Mouse (Mus musculus): Measurements from ENCODE around the gene B830017H08Rik. TPM values are rescaled to one million over a fixed set of nuclear protein-coding genes. Genes with fewer than 3 reads are reported as not detected.

The B830017H08Rik gene
- polyA plus RNA-seq, 1 experiment from 2014 or later, result 4.9 TPM

DNA sequence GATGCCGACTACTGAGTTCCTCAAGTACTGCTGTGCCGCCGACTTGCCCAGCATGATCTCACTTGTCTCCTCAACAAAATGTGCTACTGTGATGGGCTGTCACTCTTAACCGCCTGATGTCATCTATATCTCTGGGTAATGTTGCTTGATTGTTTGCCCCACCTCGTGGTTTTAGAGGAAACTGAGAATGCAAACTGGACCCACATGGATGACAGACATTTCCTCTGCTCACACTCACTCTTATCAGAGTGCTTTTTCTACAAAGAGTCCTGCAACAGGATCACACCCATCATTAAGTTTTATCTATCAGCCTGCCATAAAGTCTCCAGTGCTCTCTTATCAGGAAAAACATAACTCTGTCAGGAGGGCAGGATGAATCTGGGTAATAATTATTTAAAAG lies 38.3 kb downstream of the B830017H08Rik start:
- Histone ChIP-seq H3K4me3 (no peak overlapping the region), H3K9ac (no peak overlapping the region), H3K4me2 (no peak overlapping the region), H3K4me1 (no peaks in the 10 kb centered on the region), H3K27ac (no peak overlapping the region), H3K27me3 (replicated peaks) (no peaks in the 10 kb centered on the region), H3K36me3 (replicated peaks) (peaks cover 9% of the 10 kb centered on the region; the same call in 1 of the 2 replicates), H3K9me3 (no peaks in the 10 kb centered on the region)
- 92% methylated on average over 5 of the region's 5 CpGs for WGBS
- ATAC-seq (replicated peaks), result no peak

DNA sequence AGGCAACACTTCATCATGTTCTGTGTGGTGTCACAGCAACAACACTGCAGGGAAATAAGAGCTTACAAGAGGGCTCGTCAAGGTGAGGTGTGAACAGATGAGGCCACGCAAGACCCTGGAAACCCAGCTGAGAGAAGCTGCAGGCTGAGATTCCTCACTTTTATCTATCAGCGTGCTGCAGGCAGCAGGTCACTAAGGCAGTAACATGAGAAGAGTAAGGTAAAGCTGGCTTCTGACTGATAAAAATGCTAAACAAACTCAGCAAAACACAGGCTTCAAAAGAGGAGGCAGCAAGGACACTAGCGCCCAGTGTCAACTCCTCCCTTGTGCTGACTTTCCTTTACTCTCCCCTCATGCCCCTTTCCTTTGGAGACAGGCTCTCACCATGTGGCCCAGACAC lies 40.1 kb downstream of the B830017H08Rik start:
- no peak overlapping the region for H3K9ac ChIP-seq
- no peak overlapping the region for H3K27ac ChIP-seq
- no peak overlapping the region for H3K4me3 ChIP-seq
- no peaks in the 10 kb centered on the region for H3K27me3 ChIP-seq (replicated peaks)
- ATAC-seq (replicated peaks), result no peak
- 81% methylated on average over 4 of the region's 4 CpGs for WGBS
- H3K9me3 ChIP-seq, result no peaks in the 10 kb centered on the region
- H3K4me2 ChIP-seq, result no peak overlapping the region
- H3K4me1 ChIP-seq, result no peaks in the 10 kb centered on the region
- peaks cover 9% of the 10 kb centered on the region; the same call in 1 of the 2 replicates for H3K36me3 ChIP-seq (replicated peaks)

DNA sequence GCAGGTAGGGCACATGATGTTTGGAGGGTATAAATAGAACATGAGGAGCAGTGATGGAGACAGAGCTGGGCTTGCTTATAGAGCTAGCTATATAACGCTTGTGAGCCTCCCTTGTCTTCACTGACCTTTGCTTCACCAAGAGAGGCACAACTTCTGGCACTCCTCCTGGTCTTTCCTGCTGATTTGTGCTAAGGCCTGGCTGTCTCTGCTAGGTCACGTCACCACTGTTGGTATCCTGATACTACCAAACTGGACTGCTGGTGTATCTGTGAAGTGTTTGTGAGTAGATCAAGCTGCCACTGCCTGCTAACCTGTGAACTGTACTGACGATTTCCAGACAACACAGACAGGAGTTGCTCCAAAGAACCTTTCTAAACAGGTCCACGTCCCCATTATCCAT lies 42.3 kb downstream of the B830017H08Rik start:
- no peak overlapping the region for H3K9ac ChIP-seq

DNA sequence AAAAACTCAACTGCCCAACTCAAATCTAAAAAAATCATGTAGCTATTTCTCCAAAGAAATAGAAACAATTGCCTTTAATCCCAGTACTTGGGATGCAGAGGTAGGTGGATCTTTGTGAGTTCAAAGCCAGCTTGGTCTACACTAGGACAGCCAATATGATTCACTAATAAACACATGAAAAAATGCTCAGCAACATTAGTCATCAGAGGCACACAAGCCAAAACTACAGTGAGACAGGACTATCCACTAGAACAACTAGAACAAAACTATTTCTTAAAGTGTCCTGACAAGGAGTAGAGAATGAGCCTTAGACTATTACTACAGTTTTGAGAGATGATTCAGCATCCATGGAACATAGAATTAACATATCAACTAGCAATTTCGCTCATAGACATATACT lies 43.2 kb downstream of the B830017H08Rik start:
- no peak overlapping the region for H3K4me3 ChIP-seq
- no peaks in the 10 kb centered on the region for H3K9me3 ChIP-seq
- no peak overlapping the region for H3K9ac ChIP-seq
- H3K36me3 ChIP-seq (replicated peaks), result peaks cover 9% of the 10 kb centered on the region; the same call in 1 of the 2 replicates
- ATAC-seq (replicated peaks), result no peak
- H3K4me2 ChIP-seq, result no peak overlapping the region
- 95% methylated on average over 1 of the region's 1 CpGs for WGBS
- no peaks in the 10 kb centered on the region for H3K27me3 ChIP-seq (replicated peaks)
- H3K4me1 ChIP-seq, result 0 out of 2 replicates have a peak, but pooled peaks cover 3% of the 10 kb centered on the region
- H3K27ac ChIP-seq, result no peak overlapping the region

More for the DNA sequence above, 42.3 kb downstream of the B830017H08Rik start:
- Histone ChIP-seq H3K27me3 (replicated peaks) (no peaks in the 10 kb centered on the region), H3K27ac (no peak overlapping the region), H3K4me3 (no peak overlapping the region), H3K4me2 (no peak overlapping the region), H3K4me1 (0 out of 2 replicates have a peak, but pooled peaks cover 3% of the 10 kb centered on the region), H3K9me3 (no peaks in the 10 kb centered on the region), H3K36me3 (replicated peaks) (peaks cover 9% of the 10 kb centered on the region; the same call in 1 of the 2 replicates)
- 89% methylated on average over 4 of the region's 4 CpGs for WGBS
- ATAC-seq (replicated peaks), result no peak

DNA sequence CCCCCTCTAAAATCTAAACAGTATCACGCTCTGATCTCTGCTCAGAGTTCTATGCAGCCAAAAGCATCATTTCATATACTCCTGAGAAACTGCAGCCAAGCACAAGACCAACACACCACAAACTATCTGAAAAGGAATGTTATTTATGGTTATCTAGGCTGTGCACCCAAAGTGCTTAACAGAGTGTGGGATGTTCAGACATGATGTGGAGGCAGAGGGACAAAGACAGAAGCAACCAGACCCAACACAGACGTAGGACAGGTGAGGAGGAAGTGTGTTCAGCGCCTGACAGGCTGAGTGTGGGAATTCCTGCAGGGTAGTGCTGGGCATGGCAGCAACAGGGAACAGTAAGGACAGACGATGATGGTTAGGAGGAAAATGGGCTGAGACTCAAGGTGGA lies 46.6 kb downstream of the B830017H08Rik start:
- 90% methylated on average over 4 of the region's 4 CpGs for WGBS
- H3K36me3 ChIP-seq (replicated peaks), result no peaks in the 10 kb centered on the region
- no peaks in the 10 kb centered on the region for H3K9me3 ChIP-seq
- H3K9ac ChIP-seq, result no peak overlapping the region
- H3K4me3 ChIP-seq, result no peak overlapping the region
- no peak for ATAC-seq (replicated peaks)
- H3K4me2 ChIP-seq, result no peak overlapping the region
- H3K4me1 ChIP-seq, result 0 out of 2 replicates have a peak, but pooled peaks cover 3% of the 10 kb centered on the region
- no peak overlapping the region for H3K27ac ChIP-seq
- H3K27me3 ChIP-seq (replicated peaks), result no peaks in the 10 kb centered on the region

DNA sequence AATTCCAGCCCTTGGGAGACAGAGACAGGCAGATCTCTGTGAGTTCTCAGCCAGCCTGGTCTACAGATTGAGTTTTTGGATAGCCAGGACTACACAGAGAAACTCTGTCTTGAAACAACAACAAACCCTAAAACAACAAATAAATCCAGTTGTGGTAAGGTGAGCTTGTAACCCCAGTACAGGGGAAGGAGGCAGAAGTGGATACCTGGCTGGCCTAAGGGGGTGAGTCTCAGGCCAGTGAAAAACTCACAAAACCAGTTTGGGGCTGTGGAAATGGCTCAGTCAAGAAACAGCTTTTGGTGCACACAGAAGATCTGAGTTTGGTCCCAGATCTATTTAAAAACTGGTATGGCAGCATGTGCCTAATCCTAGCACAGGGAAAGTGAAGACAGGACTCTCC lies 49.3 kb downstream of the B830017H08Rik start:
- Histone ChIP-seq H3K36me3 (replicated peaks) (no peaks in the 10 kb centered on the region), H3K27me3 (replicated peaks) (no peaks in the 10 kb centered on the region), H3K27ac (no peak overlapping the region), H3K9me3 (no peaks in the 10 kb centered on the region), H3K4me1 (peaks cover 13% of the 10 kb centered on the region), H3K4me2 (no peak overlapping the region), H3K4me3 (no peak overlapping the region), H3K9ac (no peak overlapping the region)
- no peak for ATAC-seq (replicated peaks)

DNA sequence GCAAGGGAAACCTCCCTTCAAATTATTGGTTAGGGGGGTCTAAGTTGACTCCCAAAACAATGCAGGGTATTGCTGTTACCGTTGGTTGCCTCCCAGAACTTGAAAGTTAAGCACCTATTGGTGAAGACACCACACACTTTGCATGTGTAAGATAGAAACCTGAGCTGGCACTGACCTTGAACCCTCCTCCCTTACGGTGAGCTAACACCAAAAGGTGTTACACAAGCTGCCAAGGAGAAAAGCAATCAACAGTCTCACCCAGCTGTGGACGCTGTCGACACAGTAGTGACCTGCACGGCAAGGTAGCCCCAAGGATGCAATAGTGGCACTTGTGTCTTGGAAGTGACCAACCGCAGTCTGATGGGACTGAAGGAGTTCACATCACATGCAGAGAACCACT lies 51.2 kb downstream of the B830017H08Rik start:
- no peak overlapping the region for H3K4me2 ChIP-seq
- WGBS, result 92% methylated on average over 6 of the region's 6 CpGs
- H3K36me3 ChIP-seq (replicated peaks), result no peaks in the 10 kb centered on the region
- no peak for ATAC-seq (replicated peaks)
- no peak overlapping the region for H3K27ac ChIP-seq
- no peak overlapping the region for H3K4me3 ChIP-seq
- H3K27me3 ChIP-seq (replicated peaks), result no peaks in the 10 kb centered on the region
- no peaks in the 10 kb centered on the region for H3K9me3 ChIP-seq
- no peak overlapping the region for H3K9ac ChIP-seq
- H3K4me1 ChIP-seq, result peaks cover 13% of the 10 kb centered on the region

Other genes with a start within 250 kb of the B830017H08Rik start
- gene Slc7a4, start 249.9 kb upstream of the B830017H08Rik start, polyA plus RNA-seq (2015; fragmentation: Nextera tagmentation; extraction: Ambion mirVana), result 38.7 and 42.7 TPM in 2 replicates
- 30.1 and 34.7 TPM in 2 replicates for gene Smpd4, start 213.8 kb upstream of the B830017H08Rik start, polyA plus RNA-seq (2015; fragmentation: Nextera tagmentation; extraction: Ambion mirVana)
- 11.2 and 11.5 TPM in 2 replicates for gene Ccdc74a, start 186.7 kb upstream of the B830017H08Rik start, polyA plus RNA-seq (2015; fragmentation: Nextera tagmentation; extraction: Ambion mirVana)
- 53.2 and 59.4 TPM in 2 replicates for gene Med15, start 100.2 kb upstream of the B830017H08Rik start, polyA plus RNA-seq (2015; fragmentation: Nextera tagmentation; extraction: Ambion mirVana)
- 93.2 and 93.4 TPM in 2 replicates for gene Klhl22, start 73.5 kb upstream of the B830017H08Rik start, polyA plus RNA-seq (2015; fragmentation: Nextera tagmentation; extraction: Ambion mirVana)
- 1.7 and 2.6 TPM in 2 replicates for gene Scarf2, start 35.8 kb upstream of the B830017H08Rik start, polyA plus RNA-seq (2015; fragmentation: Nextera tagmentation; extraction: Ambion mirVana)
- gene Car15, start 5.2 kb downstream of the B830017H08Rik start, polyA plus RNA-seq (2015; fragmentation: Nextera tagmentation; extraction: Ambion mirVana), result 3.9 and 5.2 TPM in 2 replicates
- gene Gm20518, start 58.5 kb downstream of the B830017H08Rik start, polyA plus RNA-seq (2015; fragmentation: Nextera tagmentation; extraction: Ambion mirVana), result 0.53 and 0.68 TPM in 2 replicates
- not detected in 2 replicates for gene Tssk1, start 61.1 kb downstream of the B830017H08Rik start, polyA plus RNA-seq (2015; fragmentation: Nextera tagmentation; extraction: Ambion mirVana)
- gene Dgcr2, start 65.4 kb downstream of the B830017H08Rik start, polyA plus RNA-seq (2015; fragmentation: Nextera tagmentation; extraction: Ambion mirVana), result 119 and 120 TPM in 2 replicates
- gene Tssk2, start 65.5 kb downstream of the B830017H08Rik start, polyA plus RNA-seq (2015; fragmentation: Nextera tagmentation; extraction: Ambion mirVana), result 0.11 TPM in 1 of 2 replicates, not detected in the other
- gene Ess2, start 78.2 kb downstream of the B830017H08Rik start, polyA plus RNA-seq (2015; fragmentation: Nextera tagmentation; extraction: Ambion mirVana), result 51.7 and 57.1 TPM in 2 replicates
- 0.38 and 1.1 TPM in 2 replicates for gene Gsc2, start 81.9 kb downstream of the B830017H08Rik start, polyA plus RNA-seq (2015; fragmentation: Nextera tagmentation; extraction: Ambion mirVana)
- 169 and 179 TPM in 2 replicates for gene Slc25a1, start 95.1 kb downstream of the B830017H08Rik start, polyA plus RNA-seq (2015; fragmentation: Nextera tagmentation; extraction: Ambion mirVana)
- not detected in 2 replicates for gene Vpreb2, start 147.3 kb downstream of the B830017H08Rik start, polyA plus RNA-seq (2015; fragmentation: Nextera tagmentation; extraction: Ambion mirVana)
- 160 and 171 TPM in 2 replicates for gene Dgcr6, start 219.7 kb downstream of the B830017H08Rik start, polyA plus RNA-seq (2015; fragmentation: Nextera tagmentation; extraction: Ambion mirVana)